Mouse (Mus musculus) liver, embryonic 14.5 days (tissue): ENCODE results near the gene Eng.

ENCODE experiments used
- CTCF ChIP-seq: IDR thresholded peaks from 2 replicates; pipeline ENCODE4 v1.5.1; 2016; ENCODE audit warnings: antibody characterized with exemption, low read depth, control low read depth
- EP300 ChIP-seq: IDR thresholded peaks from 2 replicates; pipeline ENCODE4 v1.6.1; 2016; ENCODE audit warnings: antibody characterized with exemption, low read depth

- TF ChIP-seq CTCF (no peak), EP300 (no peak)
Observed at GRCm38 (mm10) chr2:32637778-32638281, 8.6 kb upstream of the Eng start.
